Mouse (Mus musculus): ENCODE data around the gene Katnb1. TPM values are rescaled to one million over a fixed set of nuclear protein-coding genes. Genes with fewer than 3 reads are reported as not detected.
A peak's percentile ranks its signal among the peaks of the same experiment; 100 is the strongest.

Katnb1 gene
- total and polyA plus RNA-seq, 2 experiments from 2014 or later, result 8.2 to 10.7 TPM

GRCm38 (mm10) chr8:95056414-95056813, 24.6 kb upstream of the Katnb1 start:
- 75% methylated on average over 5 of the region's 5 CpGs for WGBS
- Histone ChIP-seq H3K9me3 (replicated peaks; ENCODE audit: control insufficient read depth, low read length) (no peaks in the 10 kb centered on the region), H3K4me1 (ENCODE audit: control insufficient read depth, insufficient read depth) (no peaks in the 10 kb centered on the region), H3K36me3 (replicated peaks; ENCODE audit: control insufficient read depth, insufficient read depth, low read length) (no peaks in the 10 kb centered on the region), H3K27ac (ENCODE audit: low read depth) (no peak overlapping the region), H3K4me2 (ENCODE audit: low read depth, low read length) (no peak overlapping the region), H3K27me3 (ENCODE audit: control insufficient read depth, insufficient read depth, low read length) (no peaks in the 10 kb centered on the region), H3K4me3 (ENCODE audit: low read depth, low read length) (no peak overlapping the region), H3K9ac (replicated peaks; ENCODE audit: low read depth, low read length) (no peak overlapping the region)
- no peak for TF ChIP-seq CTCF (IDR thresholded peaks at IDR 0.05; ENCODE audit: low read depth)
- TF ChIP-seq EP300 (IDR thresholded peaks at IDR 0.05; ENCODE audit: low read depth), result no peak
- ATAC-seq (ENCODE audit: insufficient read depth, low read depth), result no peak
- DNase-seq (ENCODE audit: low spot score), result no peak

- Histone ChIP-seq H3K36me3 (replicated peaks; ENCODE audit: control insufficient read depth, insufficient read depth, low read length) (no peaks in the 10 kb centered on the region), H3K9ac (replicated peaks; ENCODE audit: low read depth, low read length) (no peak overlapping the region), H3K4me1 (ENCODE audit: control insufficient read depth, insufficient read depth) (no peaks in the 10 kb centered on the region), H3K9me3 (replicated peaks; ENCODE audit: control insufficient read depth, low read length) (no peaks in the 10 kb centered on the region), H3K4me2 (ENCODE audit: low read depth, low read length) (no peak overlapping the region), H3K27ac (ENCODE audit: low read depth) (no peak overlapping the region), H3K27me3 (ENCODE audit: control insufficient read depth, insufficient read depth, low read length) (no peaks in the 10 kb centered on the region), H3K4me3 (ENCODE audit: low read depth, low read length) (no peak overlapping the region)
- 71% methylated on average over 6 of the region's 6 CpGs for WGBS
- DNase-seq (ENCODE audit: low spot score), result no peak
- no peak for TF ChIP-seq EP300 (IDR thresholded peaks at IDR 0.05; ENCODE audit: low read depth)
- no peak for TF ChIP-seq CTCF (IDR thresholded peaks at IDR 0.05; ENCODE audit: low read depth)
- no peak for ATAC-seq (ENCODE audit: insufficient read depth, low read depth)
Measured at GRCm38 (mm10) chr8:95058661-95059060, 22.3 kb upstream of the Katnb1 start.

DNA sequence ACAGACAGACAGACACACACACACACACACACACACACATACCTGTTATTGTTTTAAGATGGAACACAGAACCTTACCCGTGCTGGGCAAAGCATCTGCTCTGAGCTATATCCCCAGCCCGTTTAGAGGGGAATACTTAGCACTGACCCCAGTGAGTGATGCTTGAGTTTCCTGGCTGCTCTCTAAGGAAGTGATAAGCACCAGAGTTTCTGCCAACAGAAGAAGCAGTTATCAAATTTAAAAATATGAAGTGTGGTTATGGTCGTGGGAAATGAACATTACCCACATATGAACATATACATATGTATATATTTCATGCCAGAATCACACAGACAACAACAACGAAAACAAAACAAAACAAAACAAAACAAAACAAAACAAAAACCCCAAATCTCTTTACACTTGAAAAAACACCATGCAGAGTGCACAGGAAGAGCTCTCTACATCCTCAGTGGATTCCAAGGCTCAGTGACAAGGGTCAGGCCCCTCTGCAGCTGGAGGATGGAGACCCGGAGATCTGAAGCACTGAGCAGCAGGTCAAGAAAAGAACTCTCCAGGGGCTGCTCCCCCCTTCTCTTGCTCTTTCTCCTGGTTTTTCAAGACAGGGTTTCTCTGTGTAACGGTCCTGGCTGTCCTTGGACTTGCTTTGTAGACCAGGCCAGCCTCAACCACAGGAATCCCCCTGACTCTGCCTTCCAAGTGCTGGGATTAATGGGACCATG, 21.0 kb upstream of the Katnb1 start:
- H3K4me3 ChIP-seq (ENCODE audit: low read depth, low read length), result no peak overlapping the region
- no peaks in the 10 kb centered on the region for H3K27me3 ChIP-seq (ENCODE audit: control insufficient read depth, insufficient read depth, low read length)
- no peaks in the 10 kb centered on the region for H3K36me3 ChIP-seq (replicated peaks; ENCODE audit: control insufficient read depth, insufficient read depth, low read length)
- TF ChIP-seq EP300 (IDR thresholded peaks at IDR 0.05; ENCODE audit: low read depth) (no peak), CTCF (IDR thresholded peaks at IDR 0.05; ENCODE audit: low read depth) (no peak)
- H3K9ac ChIP-seq (replicated peaks; ENCODE audit: low read depth, low read length), result no peak overlapping the region
- ATAC-seq (ENCODE audit: insufficient read depth, low read depth) (no peak), DNase-seq (ENCODE audit: low spot score) (no peak)
- H3K9me3 ChIP-seq (replicated peaks; ENCODE audit: control insufficient read depth, low read length), result no peaks in the 10 kb centered on the region
- no peak overlapping the region for H3K4me2 ChIP-seq (ENCODE audit: low read depth, low read length)
- no peaks in the 10 kb centered on the region for H3K4me1 ChIP-seq (ENCODE audit: control insufficient read depth, insufficient read depth)
- 32% methylated on average over 6 of the region's 6 CpGs for WGBS
- no peak overlapping the region for H3K27ac ChIP-seq (ENCODE audit: low read depth)

- WGBS, result 77% methylated on average over 2 of the region's 2 CpGs
- no peak for DNase-seq (ENCODE audit: low spot score)
- TF ChIP-seq CTCF (IDR thresholded peaks at IDR 0.05; ENCODE audit: low read depth), result no peak
- no peak for TF ChIP-seq EP300 (IDR thresholded peaks at IDR 0.05; ENCODE audit: low read depth)
Measured at GRCm38 (mm10) chr8:95064531-95064930, 16.5 kb upstream of the Katnb1 start.

DNA sequence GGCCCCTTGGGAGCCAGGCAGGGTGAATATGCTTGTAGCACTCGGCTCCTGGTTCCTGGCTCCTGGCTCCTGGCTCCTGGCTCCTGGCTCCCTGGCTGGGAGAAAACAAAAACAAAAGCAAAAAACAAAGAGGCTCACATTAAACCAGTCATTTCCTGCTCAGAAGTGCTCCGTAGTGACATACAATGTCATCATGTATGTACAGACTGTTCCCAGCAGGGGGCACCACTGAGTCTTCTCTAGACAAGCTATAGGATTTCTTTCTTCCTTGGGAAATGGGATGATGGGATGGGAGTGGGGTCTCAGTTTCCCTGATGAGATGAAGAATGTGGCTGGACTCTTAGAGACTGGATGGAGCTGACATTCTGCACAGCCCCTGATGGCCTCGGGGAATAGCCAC, 13.4 kb upstream of the Katnb1 start:
- TF ChIP-seq CTCF (IDR thresholded peaks at IDR 0.05; ENCODE audit: low read depth) (peak; percentile 48), EP300 (IDR thresholded peaks at IDR 0.05; ENCODE audit: low read depth) (no peak)
- Histone ChIP-seq H3K36me3 (replicated peaks; ENCODE audit: control insufficient read depth, insufficient read depth, low read length) (no peaks in the 10 kb centered on the region), H3K27ac (ENCODE audit: low read depth) (no peak overlapping the region), H3K4me2 (ENCODE audit: low read depth, low read length) (no peak overlapping the region), H3K4me3 (ENCODE audit: low read depth, low read length) (no peak overlapping the region), H3K9ac (replicated peaks; ENCODE audit: low read depth, low read length) (no peak overlapping the region), H3K9me3 (replicated peaks; ENCODE audit: control insufficient read depth, low read length) (no peaks in the 10 kb centered on the region), H3K27me3 (ENCODE audit: control insufficient read depth, insufficient read depth, low read length) (no peaks in the 10 kb centered on the region), H3K4me1 (ENCODE audit: control insufficient read depth, insufficient read depth) (no peaks in the 10 kb centered on the region)
- WGBS, result 37% methylated on average over 3 of the region's 3 CpGs
- ATAC-seq (ENCODE audit: insufficient read depth, low read depth), result no peak
- peak; percentile 38 for DNase-seq (ENCODE audit: low spot score)

More at GRCm38 (mm10) chr8:95064531-95064930, 16.5 kb upstream of the Katnb1 start:
- Histone ChIP-seq H3K4me2 (ENCODE audit: low read depth, low read length) (no peak overlapping the region), H3K27me3 (ENCODE audit: control insufficient read depth, insufficient read depth, low read length) (no peaks in the 10 kb centered on the region), H3K9me3 (replicated peaks; ENCODE audit: control insufficient read depth, low read length) (no peaks in the 10 kb centered on the region), H3K9ac (replicated peaks; ENCODE audit: low read depth, low read length) (no peak overlapping the region), H3K4me3 (ENCODE audit: low read depth, low read length) (no peak overlapping the region), H3K4me1 (ENCODE audit: control insufficient read depth, insufficient read depth) (no peaks in the 10 kb centered on the region), H3K36me3 (replicated peaks; ENCODE audit: control insufficient read depth, insufficient read depth, low read length) (no peaks in the 10 kb centered on the region), H3K27ac (ENCODE audit: low read depth) (no peak overlapping the region)
- ATAC-seq (ENCODE audit: insufficient read depth, low read depth), result no peak

GRCm38 (mm10) chr8:95075504-95075903, 5.5 kb upstream of the Katnb1 start:
- Histone ChIP-seq H3K27me3 (ENCODE audit: control insufficient read depth, insufficient read depth, low read length) (no peaks in the 10 kb centered on the region), H3K4me3 (ENCODE audit: low read depth, low read length) (no peak overlapping the region), H3K4me2 (ENCODE audit: low read depth, low read length) (no peak overlapping the region), H3K27ac (ENCODE audit: low read depth) (no peak overlapping the region), H3K36me3 (replicated peaks; ENCODE audit: control insufficient read depth, insufficient read depth, low read length) (no peaks in the 10 kb centered on the region), H3K4me1 (ENCODE audit: control insufficient read depth, insufficient read depth) (no peaks in the 10 kb centered on the region), H3K9ac (replicated peaks; ENCODE audit: low read depth, low read length) (no peak overlapping the region), H3K9me3 (replicated peaks; ENCODE audit: control insufficient read depth, low read length) (no peaks in the 10 kb centered on the region)
- DNase-seq (ENCODE audit: low spot score) (no peak), ATAC-seq (ENCODE audit: insufficient read depth, low read depth) (no peak)
- 69% methylated on average over 3 of the region's 3 CpGs for WGBS
- TF ChIP-seq EP300 (IDR thresholded peaks at IDR 0.05; ENCODE audit: low read depth) (no peak), CTCF (IDR thresholded peaks at IDR 0.05; ENCODE audit: low read depth) (no peak)
